Comparison of ENCODE assay signal across 8 mouse cellular contexts in the genomic region with DNA sequence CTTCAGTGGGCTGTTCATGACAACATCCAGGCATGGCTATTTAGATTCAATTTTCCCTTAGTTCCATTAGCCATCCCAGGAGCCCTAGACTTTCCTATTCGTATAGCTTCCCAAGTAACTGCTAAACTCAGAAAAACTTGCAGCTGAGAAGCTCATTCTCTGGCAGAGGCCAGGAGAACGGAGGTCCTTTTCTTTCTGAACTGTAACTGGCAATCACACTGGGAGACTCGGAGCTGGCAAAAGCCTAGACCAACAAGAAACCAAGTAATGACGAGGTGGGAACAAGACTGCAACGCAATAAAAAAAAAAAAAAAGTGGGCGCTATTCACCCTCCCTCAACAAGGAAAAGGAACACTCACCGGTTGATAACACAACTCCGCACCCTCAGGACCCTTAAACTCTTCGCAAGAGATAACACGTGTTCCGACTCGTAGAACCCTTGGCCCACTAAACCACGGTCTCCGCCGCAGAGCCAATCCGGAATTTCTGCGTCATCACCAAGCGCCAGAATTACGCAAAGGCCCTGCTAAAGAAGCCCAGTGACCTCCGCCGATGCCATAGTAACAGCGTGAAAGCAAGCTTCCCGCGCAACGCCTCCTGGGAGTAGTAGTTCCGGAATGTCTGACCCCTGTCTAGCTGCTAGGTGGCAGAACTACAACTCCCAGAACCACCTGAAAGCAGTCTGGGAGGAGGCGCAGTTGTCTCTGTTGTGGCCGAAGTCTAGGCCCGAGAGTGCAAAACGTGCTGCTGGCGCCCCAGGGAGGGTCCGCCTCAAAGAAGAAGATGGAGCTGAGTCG. TPM values are rescaled to one million over a fixed set of nuclear protein-coding genes. Genes with fewer than 3 reads are reported as not detected.
DNase-seq lines count a peak whose midpoint lies in the region; ATAC-seq and TF ChIP-seq lines count a peak whose summit lies in the region.

TSS of gene Ccdc191 (plus strand) at position 593 of the 797 bp plus-strand sequence.

- WGBS in heart, embryonic 12.5 days = under 1% methylated on average over 32 of the region's 33 CpGs
- WGBS in kidney, postnatal 0 days = under 1% methylated on average over 32 of the region's 33 CpGs
- WGBS in liver, embryonic 11.5 days = under 1% methylated on average over 33 of the region's 33 CpGs
- under 1% methylated on average over 33 of the region's 33 CpGs for WGBS in stomach, embryonic 14.5 days

- H3K4me1 ChIP-seq in heart, embryonic 12.5 days (replicated peaks) = peaks cover 11% of the 10 kb centered on the region
- H3K4me1 ChIP-seq in kidney, postnatal 0 days (replicated peaks; ENCODE audit: insufficient read depth, low read length) = peaks cover 4% of the 10 kb centered on the region; the same call in 1 of the 2 replicates
- H3K4me1 ChIP-seq in liver, embryonic 11.5 days (replicated peaks; ENCODE audit: control insufficient read depth, insufficient read depth, low read length) = no peaks in the 10 kb centered on the region
- H3K4me1 ChIP-seq in stomach, embryonic 14.5 days (ENCODE audit: control insufficient read depth, insufficient read depth, low read length) = peaks cover 6% of the 10 kb centered on the region

- peak; percentile 100 for DNase-seq in CD4-positive helper T cell, adult 2 months (ENCODE audit: low read depth, low spot score)
- DNase-seq in brain, embryonic 18.5 days (ENCODE audit: low read depth, low spot score) = peak; percentile 100
- DNase-seq in kidney, postnatal 0 days (ENCODE audit: low spot score) = peak; percentile 100
- DNase-seq in liver, embryonic 11.5 days (ENCODE audit: low spot score) = peak; percentile 93
- DNase-seq in naive thymus-derived CD4-positive, alpha-beta T cell, adult 2 months (ENCODE audit: low read depth) = peak; percentile 99

- H3K36me3 ChIP-seq in heart, embryonic 12.5 days = no peaks in the 10 kb centered on the region; the same call in 1 of the 2 replicates
- H3K36me3 ChIP-seq in kidney, postnatal 0 days (ENCODE audit: insufficient read depth, low read length) = no peaks in the 10 kb centered on the region
- no peaks in the 10 kb centered on the region for H3K36me3 ChIP-seq in liver, embryonic 11.5 days (ENCODE audit: control insufficient read depth, insufficient read depth, low read length)
- no peaks in the 10 kb centered on the region for H3K36me3 ChIP-seq in stomach, embryonic 14.5 days (ENCODE audit: control insufficient read depth, insufficient read depth, low read length)

- H3K27ac ChIP-seq in heart, embryonic 12.5 days (ENCODE audit: poor library complexity, severe bottlenecking) = peak within 1 kb of the TSS; percentile 65
- peak within 1 kb of the TSS; percentile 71 for H3K27ac ChIP-seq in kidney, postnatal 0 days
- peak within 1 kb of the TSS; percentile 50 for H3K27ac ChIP-seq in liver, embryonic 11.5 days (ENCODE audit: low read depth, low read length)
- H3K27ac ChIP-seq in stomach, embryonic 14.5 days (ENCODE audit: low read length) = peak within 1 kb of the TSS; percentile 49; the same call in 1 of the 2 replicates

- ATAC-seq in erythroid progenitor cell, adult 5-6 weeks (replicated peaks; ENCODE audit: low FRiP score, poor library complexity, severe bottlenecking) = peak; percentile 99
- peak; percentile 100 for ATAC-seq in heart, embryonic 12.5 days (ENCODE audit: insufficient number of reproducible peaks, low FRiP score)
- ATAC-seq in kidney, postnatal 0 days (replicated peaks; ENCODE audit: low FRiP score, low read depth) = peak; percentile 100
- ATAC-seq in liver, embryonic 11.5 days (replicated peaks; ENCODE audit: low FRiP score) = peak; percentile 100
- peak; percentile 100 for ATAC-seq in stomach, embryonic 14.5 days (ENCODE audit: insufficient number of reproducible peaks, insufficient read depth, low FRiP score, low read depth)

- H3K9me3 ChIP-seq in heart, embryonic 12.5 days (replicated peaks) = no peaks in the 10 kb centered on the region
- H3K9me3 ChIP-seq in kidney, postnatal 0 days (replicated peaks; ENCODE audit: low read length) = no peaks in the 10 kb centered on the region
- no peaks in the 10 kb centered on the region for H3K9me3 ChIP-seq in liver, embryonic 11.5 days (ENCODE audit: control insufficient read depth, low read length)
- H3K9me3 ChIP-seq in stomach, embryonic 14.5 days (ENCODE audit: control insufficient read depth, low read depth, low read length) = no peaks in the 10 kb centered on the region

- H3K4me3 ChIP-seq in heart, embryonic 12.5 days = peak within 1 kb of the TSS; percentile 65
- H3K4me3 ChIP-seq in kidney, postnatal 0 days (replicated peaks; ENCODE audit: low read depth, low read length) = peak within 1 kb of the TSS; percentile 60
- peak within 1 kb of the TSS; percentile 72 for H3K4me3 ChIP-seq in liver, embryonic 11.5 days (ENCODE audit: low read depth, low read length)
- peak within 1 kb of the TSS; percentile 50 for H3K4me3 ChIP-seq in stomach, embryonic 14.5 days (ENCODE audit: low read depth, low read length)

- TF ChIP-seq CTCF in kidney, postnatal 0 days (IDR thresholded peaks at IDR 0.05; ENCODE audit: low read depth) = no peak; the same call in 1 of the 2 replicates

- H3K4me2 ChIP-seq in heart, embryonic 12.5 days = peak within 1 kb of the TSS; percentile 87
- H3K4me2 ChIP-seq in kidney, postnatal 0 days (ENCODE audit: low read length) = peak within 1 kb of the TSS; percentile 67
- H3K4me2 ChIP-seq in liver, embryonic 11.5 days = peak within 1 kb of the TSS; percentile 88
- H3K4me2 ChIP-seq in stomach, embryonic 14.5 days (replicated peaks; ENCODE audit: low read depth, low read length) = peak within 1 kb of the TSS; percentile 63

- H3K27me3 ChIP-seq in heart, embryonic 12.5 days (replicated peaks) = no peaks in the 10 kb centered on the region
- no peaks in the 10 kb centered on the region for H3K27me3 ChIP-seq in kidney, postnatal 0 days (ENCODE audit: insufficient read depth, low read length)
- H3K27me3 ChIP-seq in liver, embryonic 11.5 days (replicated peaks; ENCODE audit: control insufficient read depth, insufficient read depth, low read length) = no peaks in the 10 kb centered on the region
- no peaks in the 10 kb centered on the region for H3K27me3 ChIP-seq in stomach, embryonic 14.5 days (ENCODE audit: control insufficient read depth, insufficient read depth, low read length)

- H3K9ac ChIP-seq in heart, embryonic 12.5 days = peak within 1 kb of the TSS; percentile 86
- H3K9ac ChIP-seq in kidney, postnatal 0 days (ENCODE audit: low read depth, low read length) = peak within 1 kb of the TSS; percentile 71
- H3K9ac ChIP-seq in liver, embryonic 11.5 days (ENCODE audit: low read depth, low read length) = peak within 1 kb of the TSS; percentile 77
- peak within 1 kb of the TSS; percentile 62 for H3K9ac ChIP-seq in stomach, embryonic 14.5 days (replicated peaks; ENCODE audit: low read depth, low read length)

RNA-seq across cellular contexts. Expression of gene Ccdc191, which starts in this region (rescaled TPM):
- 1.1 and 1.3 TPM in 2 replicates for total RNA-seq in erythroid progenitor cell, adult 5-6 weeks (2015; ENCODE audit: low replicate concordance)
- total RNA-seq in erythroid progenitor cell, adult 5-6 weeks (2017; ENCODE audit: low replicate concordance) = 0.77 and 3.3 TPM in 2 replicates
- polyA plus RNA-seq in heart, embryonic 12.5 days (2016; fragmentation: Nextera tagmentation; extraction: Ambion mirVana) = 8.1 and 8.7 TPM in 2 replicates
- 11.1 and 12.2 TPM in 2 replicates for polyA plus RNA-seq in kidney, postnatal 0 days (2015; fragmentation: Nextera tagmentation; extraction: Ambion mirVana)
- 7.9 and 9.4 TPM in 2 replicates for polyA plus RNA-seq in liver, embryonic 11.5 days (2014; fragmentation: Nextera tagmentation; extraction: Ambion mirVana)
- polyA plus RNA-seq in stomach, embryonic 14.5 days (2014; fragmentation: Nextera tagmentation; extraction: Ambion mirVana) = 8.9 and 10.7 TPM in 2 replicates

Comparison
In these comparisons a context has a peak if more than half of its experiments do, and no peak if none do; other contexts are left out.
1. Peak in every context shown above with its lines: DNase-seq, ATAC-seq, H3K4me3 ChIP-seq and H3K27ac ChIP-seq.